Mouse (Mus musculus) thymus, adult 2 months (tissue): ENCODE data around the gene Gm10153. TPM values are rescaled to one million over a fixed set of nuclear protein-coding genes. Genes with fewer than 3 reads are reported as not detected.
"Not testable (repeated sequence)": the region's sequence is repeated elsewhere in the genome, so short reads cannot be mapped to it uniquely, and the experiment has no call there.

Source experiments
- DNase-seq: peaks from one replicate; pipeline ENCODE4 v3.0.0; 2021
- H3K27ac ChIP-seq: fragments of 200-500 bp; 2 replicates; pipeline ENCODE4 v1.5.1; 2012; ENCODE audit warnings: low read length, control low read depth; ENCODE audit not compliant: control insufficient read depth, insufficient read depth
- H3K27me3 ChIP-seq: fragments of 200-500 bp; 2 replicates; pipeline ENCODE4 v1.6.1; 2012; ENCODE audit warnings: mild to moderate bottlenecking, low read length, moderate library complexity, mixed read lengths; ENCODE audit not compliant: control insufficient read depth, insufficient read depth
- H3K36me3 ChIP-seq: fragments of 200-500 bp; 2 replicates; pipeline ENCODE4 v1.6.1; 2012; ENCODE audit warnings: mild to moderate bottlenecking, low read length, moderate library complexity; ENCODE audit not compliant: control insufficient read depth, insufficient read depth
- H3K4me1 ChIP-seq: fragments of 200-500 bp; replicated peaks from 2 replicates; pipeline ENCODE4 v1.6.1; 2012; ENCODE audit warnings: low read length; ENCODE audit not compliant: control insufficient read depth, insufficient read depth
- H3K4me3 ChIP-seq: fragments of 200-500 bp; 2 replicates; pipeline ENCODE4 v1.5.1; 2012; ENCODE audit warnings: mild to moderate bottlenecking, low read length, control low read depth, moderate library complexity; ENCODE audit not compliant: control insufficient read depth, insufficient read depth
- CTCF ChIP-seq: fragments of 200-500 bp; IDR thresholded peaks from 2 replicates; pipeline ENCODE4 v1.5.1; 2012; ENCODE audit warnings: mild to moderate bottlenecking, control low read depth, low read length, moderate library complexity, borderline replicate concordance; ENCODE audit not compliant: control insufficient read depth, poor library complexity, insufficient read depth; ENCODE audit errors: extremely low read depth
- POLR2A ChIP-seq: fragments of 200-500 bp; IDR thresholded peaks from 2 replicates; pipeline ENCODE4 v1.6.1; 2012; ENCODE audit warnings: mild to moderate bottlenecking, low read length, control low read depth, moderate library complexity; ENCODE audit not compliant: control insufficient read depth, poor library complexity, insufficient read depth; ENCODE audit errors: extremely low read depth
- WGBS: fragments of 180-500 bp; shearing (Covaris S2); methylation state at CpG from one replicate; pipeline ENCODE4 v1.1.7; 2018; 5-methylcytosine and 5-hydroxymethylcytosine counted together
- polyA plus RNA-seq: library from polyadenylated mRNA; depleted of rRNA; stranded (reverse); fragments of >200 nt; gene quantifications from 2 replicates; pipeline ENCODE4 v1.2.3, GENCODE M21; 2012; rRNA removed

Gene Gm10153
- polyA plus RNA-seq, 1 experiment: not detected

DNA sequence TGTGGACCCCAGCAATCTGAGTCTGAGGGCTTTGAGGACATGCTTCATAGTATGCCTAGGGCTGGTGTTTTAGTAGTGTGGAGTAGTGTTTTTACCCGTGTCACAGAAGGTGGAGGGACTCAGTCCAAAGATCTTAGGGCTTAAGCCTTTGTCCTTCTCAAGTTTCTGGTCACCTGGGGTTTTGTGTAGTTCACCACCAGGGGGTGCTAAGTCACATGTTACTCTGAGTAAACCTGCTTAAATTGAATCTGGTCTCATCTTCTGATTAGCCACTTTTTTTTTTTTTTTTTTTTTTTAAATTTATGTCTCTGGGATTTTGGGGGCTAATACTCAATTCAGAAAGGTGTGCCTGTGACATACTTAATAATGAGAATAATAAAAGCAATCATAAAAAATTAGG lies 44.2 kb downstream of the Gm10153 start:
- no peak for TF ChIP-seq POLR2A
- TF ChIP-seq CTCF: no peak
- H3K27ac ChIP-seq: no peak overlapping the region

DNA sequence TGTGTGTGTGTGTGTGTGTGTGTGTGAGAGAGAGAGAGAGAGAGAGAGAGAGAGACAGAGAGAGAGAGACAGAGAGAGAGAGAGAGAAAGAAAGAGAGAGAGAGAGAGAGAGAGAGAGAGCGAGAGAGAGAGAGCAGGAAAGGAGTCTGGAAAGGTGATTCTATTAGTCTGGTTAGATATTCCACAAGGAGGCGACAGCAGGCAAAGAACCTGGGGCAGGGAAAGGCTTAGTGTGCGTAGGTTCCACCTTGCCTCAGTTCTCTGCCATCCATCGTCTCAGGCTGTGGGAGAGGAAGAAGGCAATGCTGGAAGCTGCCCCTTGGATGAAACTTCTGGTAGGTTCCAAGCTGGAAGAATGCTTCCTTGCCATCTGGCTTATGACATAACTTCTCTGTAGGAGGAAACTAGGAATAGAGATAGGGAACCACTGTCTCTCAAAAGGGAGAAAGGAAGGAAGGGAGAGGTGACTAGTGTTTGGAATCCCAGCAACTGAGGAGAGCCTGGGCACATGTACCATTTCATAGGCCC lies 44.7 kb downstream of the Gm10153 start:
- no peak for DNase-seq
- 85% methylated on average over 4 of the region's 4 CpGs for WGBS
- TF ChIP-seq POLR2A (no peak), CTCF (no peak)

More for the DNA sequence above, 44.2 kb downstream of the Gm10153 start:
- no peaks in the 10 kb centered on the region for H3K4me1 ChIP-seq
- no peaks in the 10 kb centered on the region for H3K36me3 ChIP-seq
- no peaks in the 10 kb centered on the region for H3K27me3 ChIP-seq
- no peak overlapping the region for H3K4me3 ChIP-seq
- 6% methylated on average over 1 of the region's 1 CpGs for WGBS
- peak; percentile 30 for DNase-seq

DNA sequence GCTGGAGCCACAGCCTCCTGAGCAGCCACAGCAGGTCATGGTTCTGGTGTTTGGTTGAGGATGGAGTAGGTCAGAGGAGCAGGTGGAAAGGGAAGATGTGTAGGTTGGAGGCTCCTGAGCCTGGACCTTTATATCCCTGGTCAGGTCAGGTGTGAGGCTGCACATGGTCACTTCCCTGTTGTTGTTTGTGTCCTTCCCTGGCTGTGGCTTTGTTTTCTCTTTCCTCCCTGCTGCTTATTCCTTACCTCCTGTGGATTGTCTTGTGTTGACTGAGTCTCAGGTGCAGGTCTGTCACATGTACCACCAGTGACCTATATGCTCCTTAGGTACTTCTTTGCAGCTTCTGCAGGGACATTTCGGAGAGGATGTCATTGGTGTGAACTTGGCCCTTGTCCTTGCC lies 45.7 kb downstream of the Gm10153 start, which contains the start of gene Gm45337:
Gene Gm45337, minus strand, starts transcription at position 101 of the 400 bp plus-strand sequence.
- Histone ChIP-seq H3K4me3 (no peak within 1 kb of the TSS), H3K4me1 (no peaks in the 10 kb centered on the region), H3K27ac (no peak within 1 kb of the TSS), H3K27me3 (no peaks in the 10 kb centered on the region), H3K36me3 (no peaks in the 10 kb centered on the region)
- TF ChIP-seq CTCF (no peak), POLR2A (no peak)
- DNase-seq: no peak
- WGBS: 97% methylated on average over 1 of the region's 1 CpGs

More for the DNA sequence above, 44.7 kb downstream of the Gm10153 start:
- no peak overlapping the region for H3K4me3 ChIP-seq
- no peaks in the 10 kb centered on the region for H3K36me3 ChIP-seq
- no peak overlapping the region for H3K27ac ChIP-seq
- no peaks in the 10 kb centered on the region for H3K4me1 ChIP-seq
- no peaks in the 10 kb centered on the region for H3K27me3 ChIP-seq

DNA sequence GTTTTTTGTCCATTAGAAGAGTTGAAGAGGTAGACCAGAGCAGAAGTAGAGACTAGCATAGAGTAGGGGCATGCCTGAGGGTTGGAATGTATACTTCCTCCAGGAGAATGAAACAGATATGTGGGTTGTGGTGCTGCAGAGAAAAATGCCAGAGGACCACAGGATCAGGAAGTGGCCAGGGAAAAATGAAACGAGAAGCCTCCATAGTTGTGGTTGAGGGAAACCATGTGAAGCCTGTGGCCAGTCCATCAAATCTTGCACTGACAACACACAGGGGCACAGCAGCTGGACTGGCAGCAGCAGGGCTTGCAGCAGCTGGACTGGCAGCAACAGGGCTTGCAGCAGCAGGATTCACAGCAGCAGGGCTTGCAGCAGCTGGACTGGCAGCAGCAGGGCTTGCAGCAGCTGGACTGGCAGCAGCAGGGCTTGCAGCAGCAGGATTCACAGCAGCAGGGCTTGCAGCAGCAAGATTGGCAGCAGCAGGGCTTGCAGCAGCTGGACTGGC lies 46.6 kb downstream of the Gm10153 start:
- WGBS: 0% methylated on average over 1 of the region's 1 CpGs
- not testable (repeated sequence) for H3K36me3 ChIP-seq

DNA sequence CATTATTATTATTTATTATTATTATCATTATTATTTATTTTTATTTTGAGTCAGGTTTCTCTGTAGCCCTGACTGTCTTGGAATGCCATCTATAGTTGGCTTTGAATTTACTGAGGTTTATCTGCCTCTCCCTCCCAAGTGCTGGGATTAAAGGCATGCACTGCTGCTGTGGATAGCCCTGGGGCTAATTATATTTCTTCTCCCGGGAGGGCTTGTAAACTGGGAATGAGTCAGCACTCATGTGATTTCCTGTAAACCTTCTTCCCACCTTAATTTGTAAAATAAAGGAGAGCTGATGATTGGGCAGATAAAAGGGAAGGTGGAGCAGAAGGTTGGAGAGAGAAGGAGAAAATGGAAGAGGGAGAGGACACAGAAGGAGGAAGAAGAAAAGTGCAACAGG lies 49.5 kb downstream of the Gm10153 start:
- 11% methylated on average over 1 of the region's 1 CpGs for WGBS
- H3K27ac ChIP-seq: no peak overlapping the region
- no peaks in the 10 kb centered on the region for H3K27me3 ChIP-seq
- no peak overlapping the region for H3K4me3 ChIP-seq
- no peaks in the 10 kb centered on the region for H3K36me3 ChIP-seq
- H3K4me1 ChIP-seq: no peaks in the 10 kb centered on the region
- TF ChIP-seq CTCF (no peak), POLR2A (no peak)
- no peak for DNase-seq

More for the DNA sequence above, 46.6 kb downstream of the Gm10153 start:
- DNase-seq, H3K27me3 ChIP-seq, H3K4me3 ChIP-seq, H3K27ac ChIP-seq, H3K4me1 ChIP-seq: not testable (repeated sequence)

Other genes with a start within 250 kb of the Gm10153 start
- gene Brsk2, start 240.6 kb downstream of the Gm10153 start, polyA plus RNA-seq: 0.27 and 0.40 TPM in 2 replicates
- 62.6 and 73.5 TPM in 2 replicates for gene Mob2, start 129.3 kb downstream of the Gm10153 start, polyA plus RNA-seq
- 0.98 and 4.0 TPM in 2 replicates for gene Dusp8, start 94.5 kb downstream of the Gm10153 start, polyA plus RNA-seq
- not detected in 2 replicates for gene Gm45618, start 69.7 kb downstream of the Gm10153 start, polyA plus RNA-seq
- not detected in 2 replicates for gene Gm39115, start 54.4 kb downstream of the Gm10153 start, polyA plus RNA-seq
- gene Gm45337, start 45.8 kb downstream of the Gm10153 start, polyA plus RNA-seq: not detected in 2 replicates
- gene Gm29735, start 33.3 kb downstream of the Gm10153 start, polyA plus RNA-seq: not detected in 2 replicates
- not detected in 2 replicates for gene Gm4553, start 24.6 kb downstream of the Gm10153 start, polyA plus RNA-seq
- gene Krtap5-2, start 14.4 kb downstream of the Gm10153 start, polyA plus RNA-seq: not detected in 2 replicates
- not detected in 2 replicates for gene Krtap5-3, start 11.0 kb upstream of the Gm10153 start, polyA plus RNA-seq
- not detected in 2 replicates for gene Gm7579, start 21.5 kb upstream of the Gm10153 start, polyA plus RNA-seq
- gene Krtap5-5, start 39.6 kb upstream of the Gm10153 start, polyA plus RNA-seq: not detected in 2 replicates
- gene Gm40460, start 50.7 kb upstream of the Gm10153 start, polyA plus RNA-seq: 0.19 TPM in 1 of 2 replicates, not detected in the other
- not detected in 2 replicates for gene Gm2431, start 68.0 kb upstream of the Gm10153 start, polyA plus RNA-seq
- not detected in 2 replicates for gene Gm4559, start 84.0 kb upstream of the Gm10153 start, polyA plus RNA-seq
- not detected in 2 replicates for gene Krtap5-1, start 106.7 kb upstream of the Gm10153 start, polyA plus RNA-seq
- gene Krtap5-4, start 113.2 kb upstream of the Gm10153 start, polyA plus RNA-seq: not detected in 2 replicates
- gene Ifitm10, start 183.4 kb upstream of the Gm10153 start, polyA plus RNA-seq: 10.8 and 14.8 TPM in 2 replicates
- gene Gm49369, start 192.3 kb upstream of the Gm10153 start, polyA plus RNA-seq: 0.23 and 0.31 TPM in 2 replicates
- 762 and 992 TPM in 2 replicates for gene Ctsd, start 197.6 kb upstream of the Gm10153 start, polyA plus RNA-seq
- 2.2 and 5.2 TPM in 2 replicates for gene Syt8, start 244.5 kb upstream of the Gm10153 start, polyA plus RNA-seq